Mouse (Mus musculus) thymus, adult 2 months (tissue): Measurements from ENCODE around the gene C8g.

Source experiments
- CTCF ChIP-seq: fragments of 200-500 bp; IDR thresholded peaks from 2 replicates; pipeline ENCODE4 v1.5.1; 2012; ENCODE audit warnings: mild to moderate bottlenecking, control low read depth, low read length, moderate library complexity, borderline replicate concordance; ENCODE audit not compliant: control insufficient read depth, poor library complexity, insufficient read depth; ENCODE audit errors: extremely low read depth
- POLR2A ChIP-seq: fragments of 200-500 bp; IDR thresholded peaks from 2 replicates; pipeline ENCODE4 v1.6.1; 2012; ENCODE audit warnings: mild to moderate bottlenecking, low read length, control low read depth, moderate library complexity; ENCODE audit not compliant: control insufficient read depth, poor library complexity, insufficient read depth; ENCODE audit errors: extremely low read depth

GRCm38 (mm10) chr2:25540541-25540948, 39.0 kb upstream of the C8g start:
- TF ChIP-seq CTCF = no peak
- TF ChIP-seq POLR2A = no peak
